Mouse (Mus musculus): ENCODE data around the gene Rbfox3. TPM values are rescaled to one million over a fixed set of nuclear protein-coding genes. Genes with fewer than 3 reads are reported as not detected.
A peak's percentile ranks its signal among the peaks of the same experiment; 100 is the strongest.

Gene Rbfox3
- polyA plus RNA-seq, 1 experiment from 2014 or later = 1.6 TPM

DNA sequence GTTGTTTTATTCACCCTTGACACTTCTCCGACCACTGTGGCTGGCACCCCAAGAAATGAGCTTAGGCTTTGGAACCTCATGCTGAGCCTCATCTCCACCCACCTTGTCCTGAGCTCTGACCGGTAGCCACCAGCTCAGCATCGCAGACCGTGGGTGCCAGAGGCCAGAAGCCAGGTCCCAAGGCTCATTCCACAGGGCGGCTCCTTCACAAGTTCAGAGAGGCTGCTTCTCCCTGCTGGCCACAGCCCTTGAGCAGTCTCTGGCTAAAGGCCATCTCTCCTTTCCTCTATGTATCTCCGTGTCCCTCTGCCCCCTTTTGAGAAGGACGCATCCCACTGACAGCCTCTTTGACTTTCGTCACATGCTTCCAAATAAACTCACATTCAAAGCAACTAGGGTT lies 23.0 kb downstream of the Rbfox3 start:
- no peak overlapping the region for H3K27ac ChIP-seq
- no peak for ATAC-seq (ENCODE audit: insufficient read depth, low FRiP score, low read depth)
- H3K9me3 ChIP-seq = no peaks in the 10 kb centered on the region
- H3K4me2 ChIP-seq = no peak overlapping the region
- H3K4me1 ChIP-seq = no peaks in the 10 kb centered on the region
- WGBS = 71% methylated on average over 8 of the region's 8 CpGs
- H3K27me3 ChIP-seq (replicated peaks) = no peaks in the 10 kb centered on the region
- no peaks in the 10 kb centered on the region for H3K36me3 ChIP-seq
- H3K9ac ChIP-seq = no peak overlapping the region
- H3K4me3 ChIP-seq (replicated peaks) = no peak overlapping the region

- Histone ChIP-seq H3K4me3 (replicated peaks) (no peak overlapping the region), H3K4me2 (no peak overlapping the region), H3K9ac (no peak overlapping the region), H3K4me1 (no peaks in the 10 kb centered on the region), H3K27me3 (replicated peaks) (no peaks in the 10 kb centered on the region), H3K9me3 (no peaks in the 10 kb centered on the region), H3K36me3 (no peaks in the 10 kb centered on the region), H3K27ac (no peak overlapping the region)
- no peak for ATAC-seq (ENCODE audit: insufficient read depth, low FRiP score, low read depth)
Measured at GRCm38 (mm10) chr11:118887206-118887605, 24.2 kb downstream of the Rbfox3 start.

GRCm38 (mm10) chr11:118886269-118886965 lies 25.0 kb downstream of the Rbfox3 start:
- no peaks in the 10 kb centered on the region for H3K27me3 ChIP-seq (replicated peaks)
- no peaks in the 10 kb centered on the region for H3K9me3 ChIP-seq
- no peaks in the 10 kb centered on the region for H3K4me1 ChIP-seq
- no peak overlapping the region for H3K4me2 ChIP-seq
- no peaks in the 10 kb centered on the region for H3K36me3 ChIP-seq
- no peak overlapping the region for H3K9ac ChIP-seq
- no peak overlapping the region for H3K4me3 ChIP-seq (replicated peaks)
- no peak overlapping the region for H3K27ac ChIP-seq
- no peak for ATAC-seq (ENCODE audit: insufficient read depth, low FRiP score, low read depth)
- WGBS = 88% methylated on average over 11 of the region's 11 CpGs

DNA sequence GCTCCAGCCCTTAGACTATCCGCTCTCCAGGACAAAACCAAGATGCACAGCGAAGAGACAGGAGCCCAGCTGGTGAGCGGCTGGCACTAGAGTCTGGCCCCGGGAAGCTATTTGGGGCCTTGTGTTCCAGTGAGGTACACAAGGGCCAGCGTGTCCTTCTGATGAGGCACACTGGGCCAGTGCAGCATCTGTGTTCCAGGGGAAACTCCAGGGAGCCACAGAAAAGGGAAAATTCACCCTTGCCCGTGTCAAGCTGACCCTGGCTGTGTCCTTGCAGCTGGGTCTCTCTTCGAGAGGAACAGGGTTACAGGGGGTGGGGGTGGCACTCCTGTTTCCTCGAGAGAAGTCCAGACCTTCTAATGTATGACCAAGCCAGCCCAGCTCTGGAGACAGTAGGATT lies 25.8 kb downstream of the Rbfox3 start:
- no peaks in the 10 kb centered on the region for H3K27me3 ChIP-seq (replicated peaks)
- 72% methylated on average over 8 of the region's 8 CpGs for WGBS
- no peaks in the 10 kb centered on the region for H3K9me3 ChIP-seq
- H3K9ac ChIP-seq = no peak overlapping the region
- H3K4me2 ChIP-seq = no peak overlapping the region
- H3K4me1 ChIP-seq = no peaks in the 10 kb centered on the region
- H3K36me3 ChIP-seq = no peaks in the 10 kb centered on the region
- no peak for ATAC-seq (ENCODE audit: insufficient read depth, low FRiP score, low read depth)
- no peak overlapping the region for H3K27ac ChIP-seq
- no peak overlapping the region for H3K4me3 ChIP-seq (replicated peaks)

GRCm38 (mm10) chr11:118885135-118885534 lies 26.3 kb downstream of the Rbfox3 start:
- no peak for ATAC-seq (ENCODE audit: insufficient read depth, low FRiP score, low read depth)
- Histone ChIP-seq H3K4me2 (no peak overlapping the region), H3K4me1 (no peaks in the 10 kb centered on the region), H3K27me3 (replicated peaks) (no peaks in the 10 kb centered on the region), H3K4me3 (replicated peaks) (no peak overlapping the region), H3K9ac (no peak overlapping the region), H3K9me3 (no peaks in the 10 kb centered on the region), H3K36me3 (no peaks in the 10 kb centered on the region), H3K27ac (no peak overlapping the region)
- 80% methylated on average over 16 of the region's 16 CpGs for WGBS

GRCm38 (mm10) chr11:118883143-118883542 lies 28.3 kb downstream of the Rbfox3 start:
- no peaks in the 10 kb centered on the region for H3K9me3 ChIP-seq
- no peak for ATAC-seq (ENCODE audit: insufficient read depth, low FRiP score, low read depth)
- 81% methylated on average over 9 of the region's 9 CpGs for WGBS

DNA sequence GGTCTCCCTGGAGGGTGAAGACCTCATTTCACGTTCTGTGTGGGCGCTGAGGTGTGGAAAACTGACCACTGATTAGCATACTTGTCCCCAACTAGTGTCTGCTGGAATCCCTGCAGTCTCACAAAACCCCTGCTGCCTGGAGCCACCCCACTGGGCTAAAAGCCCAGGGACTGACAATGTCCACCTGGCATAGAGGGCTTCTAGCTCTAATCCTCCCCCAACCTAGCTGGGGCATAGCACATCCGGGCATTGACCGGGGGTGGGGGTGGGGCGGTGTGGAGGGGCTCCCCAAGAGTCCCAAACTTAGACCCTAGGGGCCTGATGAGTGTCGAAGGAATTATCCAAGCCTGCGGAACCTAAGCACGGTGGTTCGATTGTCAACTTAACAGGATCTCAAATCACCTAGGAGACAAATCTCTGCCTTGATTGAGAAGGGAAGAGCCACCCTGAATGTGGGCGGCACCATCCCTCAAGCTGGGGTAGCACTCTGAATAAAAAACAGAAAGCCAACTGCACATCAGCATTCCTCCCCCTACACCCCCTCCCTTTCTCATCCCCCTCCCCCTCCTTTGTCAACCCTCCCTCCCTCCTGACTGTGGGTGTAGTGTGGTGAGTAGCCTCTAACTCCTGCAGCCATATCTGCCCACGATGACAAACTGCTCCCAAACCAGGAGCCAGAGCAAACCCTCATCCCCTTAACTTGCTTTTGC lies 29.5 kb downstream of the Rbfox3 start:
- Histone ChIP-seq H3K9ac (no peak overlapping the region), H3K9me3 (no peaks in the 10 kb centered on the region), H3K27ac (no peak overlapping the region), H3K36me3 (no peaks in the 10 kb centered on the region), H3K27me3 (replicated peaks) (no peaks in the 10 kb centered on the region), H3K4me3 (replicated peaks) (no peak overlapping the region), H3K4me1 (no peaks in the 10 kb centered on the region), H3K4me2 (no peak overlapping the region)
- no peak for ATAC-seq (ENCODE audit: insufficient read depth, low FRiP score, low read depth)
- WGBS = 35% methylated on average over 11 of the region's 11 CpGs

More at GRCm38 (mm10) chr11:118883143-118883542, 28.3 kb downstream of the Rbfox3 start:
- Histone ChIP-seq H3K36me3 (no peaks in the 10 kb centered on the region), H3K4me3 (replicated peaks) (no peak overlapping the region), H3K4me2 (no peak overlapping the region), H3K4me1 (no peaks in the 10 kb centered on the region), H3K9ac (no peak overlapping the region), H3K27me3 (replicated peaks) (no peaks in the 10 kb centered on the region), H3K27ac (no peak overlapping the region)

- no peaks in the 10 kb centered on the region for H3K36me3 ChIP-seq
- H3K4me1 ChIP-seq = no peaks in the 10 kb centered on the region
- ATAC-seq (ENCODE audit: insufficient read depth, low FRiP score, low read depth) = no peak
- H3K4me2 ChIP-seq = no peak overlapping the region
- H3K9ac ChIP-seq = no peak overlapping the region
- 83% methylated on average over 8 of the region's 8 CpGs for WGBS
- no peak overlapping the region for H3K4me3 ChIP-seq (replicated peaks)
- no peaks in the 10 kb centered on the region for H3K27me3 ChIP-seq (replicated peaks)
- H3K27ac ChIP-seq = no peak overlapping the region
- H3K9me3 ChIP-seq = no peaks in the 10 kb centered on the region
Measured at GRCm38 (mm10) chr11:118879466-118880150, 31.8 kb downstream of the Rbfox3 start.

DNA sequence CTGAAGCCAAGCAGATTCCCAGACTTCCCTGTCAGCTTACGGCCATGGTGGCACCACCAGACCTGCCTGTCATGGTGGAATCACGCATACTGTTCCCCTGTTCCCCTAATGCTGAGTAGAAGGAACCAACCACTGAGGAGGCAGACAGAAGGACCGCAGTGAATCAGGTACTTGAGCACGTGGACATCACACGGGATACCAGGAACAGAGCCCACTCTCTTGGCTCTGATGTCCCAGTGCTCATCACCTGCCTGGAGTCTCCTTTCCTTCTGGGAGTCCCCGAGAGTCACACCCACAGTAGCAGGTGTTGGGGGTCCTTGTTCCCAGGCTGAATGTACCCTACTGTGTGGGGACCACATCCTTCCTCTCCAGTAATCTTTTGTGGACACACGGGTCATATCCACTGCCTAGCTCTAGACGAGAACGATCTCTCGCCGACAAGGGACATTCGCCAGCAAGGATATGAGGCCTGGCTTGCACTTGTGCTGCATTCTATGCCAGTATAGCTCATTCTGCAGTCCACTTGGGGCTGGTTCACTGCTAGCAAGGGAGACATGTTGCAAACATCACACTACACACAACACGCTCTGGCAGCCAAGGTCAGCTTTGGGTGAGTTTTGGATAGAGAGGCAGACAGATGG lies 32.7 kb downstream of the Rbfox3 start:
- H3K36me3 ChIP-seq = no peaks in the 10 kb centered on the region
- no peak overlapping the region for H3K27ac ChIP-seq
- 91% methylated on average over 13 of the region's 13 CpGs for WGBS
- no peak for ATAC-seq (ENCODE audit: insufficient read depth, low FRiP score, low read depth)
- H3K4me3 ChIP-seq (replicated peaks) = no peak overlapping the region
- H3K4me1 ChIP-seq = no peaks in the 10 kb centered on the region
- H3K27me3 ChIP-seq (replicated peaks) = no peaks in the 10 kb centered on the region
- no peak overlapping the region for H3K9ac ChIP-seq
- no peak overlapping the region for H3K4me2 ChIP-seq
- H3K9me3 ChIP-seq = no peaks in the 10 kb centered on the region

GRCm38 (mm10) chr11:118875243-118875897 lies 36.0 kb downstream of the Rbfox3 start:
- Histone ChIP-seq H3K36me3 (no peaks in the 10 kb centered on the region), H3K4me1 (no peaks in the 10 kb centered on the region), H3K9ac (no peak overlapping the region), H3K9me3 (no peaks in the 10 kb centered on the region), H3K27ac (no peak overlapping the region), H3K27me3 (replicated peaks) (no peaks in the 10 kb centered on the region), H3K4me2 (no peak overlapping the region), H3K4me3 (replicated peaks) (no peak overlapping the region)
- 61% methylated on average over 5 of the region's 5 CpGs for WGBS
- peak; percentile 31; the same call in 1 of the 2 replicates for ATAC-seq (ENCODE audit: insufficient read depth, low FRiP score, low read depth)

DNA sequence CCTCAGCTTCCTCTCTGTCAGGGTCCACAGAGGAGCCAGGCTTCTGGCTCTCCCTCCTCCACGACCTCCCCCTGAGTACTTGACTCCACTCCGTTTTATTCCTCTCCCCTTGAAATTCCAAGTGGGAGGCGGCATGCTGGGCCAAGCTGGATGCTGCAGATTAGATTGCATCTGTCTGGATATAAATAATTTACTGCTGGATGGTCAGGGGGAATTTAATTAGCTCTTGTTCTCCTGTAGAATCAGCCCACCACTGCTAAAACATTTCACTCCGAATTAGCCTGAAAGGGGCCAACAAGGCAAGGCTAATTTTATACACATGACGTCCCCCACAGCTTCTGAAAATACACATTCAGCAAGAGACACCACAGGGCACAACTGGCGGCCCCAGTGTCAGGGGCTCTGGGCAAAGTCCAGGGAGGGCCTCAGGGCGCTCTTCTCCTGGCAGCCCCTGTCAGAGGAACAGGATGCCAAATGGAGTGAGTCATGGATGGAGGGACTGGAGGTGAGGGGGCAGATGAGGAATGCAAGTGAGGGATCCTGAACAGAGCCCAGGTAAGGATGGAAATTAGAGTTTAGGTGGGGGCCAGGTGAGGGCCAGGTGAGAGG lies 36.8 kb downstream of the Rbfox3 start:
- ATAC-seq (ENCODE audit: insufficient read depth, low FRiP score, low read depth) = no peak
- Histone ChIP-seq H3K36me3 (no peaks in the 10 kb centered on the region), H3K9me3 (no peaks in the 10 kb centered on the region), H3K4me1 (no peaks in the 10 kb centered on the region), H3K27ac (no peak overlapping the region), H3K9ac (no peak overlapping the region), H3K4me3 (replicated peaks) (no peak overlapping the region), H3K4me2 (no peak overlapping the region), H3K27me3 (replicated peaks) (no peaks in the 10 kb centered on the region)
- 39% methylated on average over 7 of the region's 7 CpGs for WGBS

Measured in stomach, embryonic 15.5 days (tissue).